Mouse (Mus musculus) heart, embryonic 13.5 days (tissue): ENCODE results near the gene Ntn5. TPM values are rescaled to one million over a fixed set of nuclear protein-coding genes. Genes with fewer than 3 reads are reported as not detected.
"Not testable (repeated sequence)": the region's sequence is repeated elsewhere in the genome, so short reads cannot be mapped to it uniquely, and the experiment has no call there.

Experiments
- ATAC-seq: fragments of 200-750 bp; cut with Nextera tagmentation; 2 replicates; pipeline ENCODE4 v1.8.0; 2017; ENCODE audit warnings: moderate TSS enrichment; ENCODE audit not compliant: insufficient number of reproducible peaks, low FRiP score, low TSS enrichment; ENCODE audit errors: extremely low read depth
- H3K27ac ChIP-seq: fragments of 300-500 bp; sonication (generic); replicated peaks from 2 replicates; pipeline ENCODE4 v1.5.1; 2015; ENCODE audit warnings: moderate library complexity, mild to moderate bottlenecking, inconsistent platforms
- H3K27me3 ChIP-seq: fragments of 300-500 bp; sonication (generic); replicated peaks from 2 replicates; pipeline ENCODE4 v1.6.1; 2015; ENCODE audit warnings: mild to moderate bottlenecking, inconsistent platforms
- H3K36me3 ChIP-seq: fragments of 300-500 bp; sonication (generic); 2 replicates; pipeline ENCODE4 v1.6.1; 2015; ENCODE audit warnings: mild to moderate bottlenecking, inconsistent platforms
- H3K4me1 ChIP-seq: fragments of 300-500 bp; sonication (generic); 2 replicates; pipeline ENCODE4 v1.6.1; 2015; ENCODE audit warnings: inconsistent platforms
- H3K4me2 ChIP-seq: fragments of 300-500 bp; sonication (generic); 2 replicates; pipeline ENCODE4 v1.6.1; 2015; ENCODE audit warnings: inconsistent platforms, mild to moderate bottlenecking, moderate library complexity
- H3K4me3 ChIP-seq: fragments of 300-500 bp; sonication (generic); 2 replicates; pipeline ENCODE4 v1.5.1; 2015; ENCODE audit warnings: moderate library complexity, mild to moderate bottlenecking, inconsistent platforms
- H3K9ac ChIP-seq: fragments of 300-500 bp; sonication (generic); 2 replicates; pipeline ENCODE4 v1.6.1; 2015; ENCODE audit warnings: inconsistent platforms, mild to moderate bottlenecking, moderate library complexity
- H3K9me3 ChIP-seq: fragments of 300-500 bp; sonication (generic); 2 replicates; pipeline ENCODE4 v1.6.1; 2016; ENCODE audit warnings: inconsistent platforms
- WGBS: fragments of 180-500 bp; shearing (Covaris S2); methylation state at CpG from one replicate; pipeline ENCODE4 v1.1.7; 2015; ENCODE audit warnings: mixed read lengths; 5-methylcytosine and 5-hydroxymethylcytosine counted together
- polyA plus RNA-seq: library from polyadenylated mRNA; unstranded; fragments of >200 nt; fragmentation: Nextera tagmentation; extraction: Ambion mirVana; gene quantifications from 2 replicates; pipeline ENCODE4 v1.2.1, GENCODE M21; 2015

The Ntn5 gene
- polyA plus RNA-seq, 1 experiment from 2014 or later, result 0.11 TPM

DNA sequence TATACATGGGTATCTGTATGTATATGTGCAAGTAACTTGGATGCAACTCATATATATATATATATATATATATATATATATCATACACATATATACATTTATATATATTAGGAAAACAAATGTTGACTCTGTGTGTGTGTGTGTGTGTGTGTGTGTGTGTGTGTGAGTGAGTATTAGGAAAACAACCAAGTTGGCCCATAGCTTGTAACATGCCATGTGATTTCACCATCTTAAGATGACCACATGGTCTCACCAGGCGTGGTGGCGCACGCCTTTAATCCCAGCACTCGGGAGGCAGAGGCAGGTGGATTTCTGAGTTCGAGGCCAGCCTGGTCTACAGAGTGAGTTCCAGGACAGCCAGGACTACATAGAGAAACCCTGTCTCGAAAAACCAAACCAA is 22.1 kb upstream of the Ntn5 start:
- not testable (repeated sequence) for H3K9ac ChIP-seq, H3K27me3 ChIP-seq, H3K9me3 ChIP-seq, H3K27ac ChIP-seq, H3K4me2 ChIP-seq, H3K4me3 ChIP-seq, ATAC-seq, H3K36me3 ChIP-seq
- H3K4me1 ChIP-seq, result peaks cover 18% of the 10 kb centered on the region
- WGBS, result 84% methylated on average over 6 of the region's 6 CpGs

DNA sequence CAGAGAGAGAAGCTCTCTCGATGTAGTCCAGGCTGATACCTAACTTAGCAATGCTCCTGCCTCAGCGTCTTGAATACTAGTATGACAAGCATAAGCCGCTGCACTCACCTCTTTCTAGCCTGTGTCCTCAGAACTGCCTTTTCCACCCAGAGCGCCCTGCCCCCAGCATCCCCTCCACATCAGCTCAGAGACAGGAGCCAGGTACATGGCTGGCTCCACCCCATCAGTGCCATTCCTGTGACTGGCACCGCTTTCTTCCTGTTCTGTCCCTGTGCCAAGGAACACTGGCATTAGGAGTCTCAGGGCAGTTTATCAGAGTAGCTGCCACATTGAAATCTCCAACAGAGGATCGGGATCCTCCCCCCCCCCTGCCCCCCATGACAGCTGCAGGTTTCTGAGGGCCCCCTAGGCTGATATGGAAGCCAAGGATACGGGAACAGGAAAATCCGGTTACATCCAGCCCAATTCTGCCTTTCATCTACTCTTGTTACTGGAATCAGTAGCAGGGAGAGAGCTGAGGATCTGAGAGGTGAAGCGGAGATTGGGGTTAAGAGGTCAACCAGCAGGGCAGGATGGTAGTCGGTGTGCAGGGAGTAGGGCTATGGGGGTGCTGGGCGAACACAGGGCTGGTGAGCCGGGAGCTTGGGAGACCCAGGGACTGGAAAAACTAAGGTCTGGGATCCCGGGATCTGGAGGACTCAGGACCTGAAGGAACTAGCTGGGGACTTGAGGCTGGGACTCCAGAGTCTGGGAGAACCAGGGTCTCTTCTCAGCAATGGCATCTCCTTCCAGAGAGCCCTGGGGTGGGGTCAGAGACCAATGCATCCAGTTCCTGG is 18.3 kb upstream of the Ntn5 start:
- WGBS, result 52% methylated on average over 13 of the region's 13 CpGs
- H3K4me1 ChIP-seq, result peaks cover 18% of the 10 kb centered on the region
- no peak for ATAC-seq
- H3K27ac ChIP-seq, result no peak overlapping the region
- H3K9ac ChIP-seq, result no peak overlapping the region
- H3K4me2 ChIP-seq, result no peak overlapping the region
- H3K27me3 ChIP-seq, result no peaks in the 10 kb centered on the region; the same call in 1 of the 2 replicates
- H3K9me3 ChIP-seq, result peaks cover 6% of the 10 kb centered on the region
- no peak overlapping the region for H3K4me3 ChIP-seq
- H3K36me3 ChIP-seq, result no peaks in the 10 kb centered on the region

DNA sequence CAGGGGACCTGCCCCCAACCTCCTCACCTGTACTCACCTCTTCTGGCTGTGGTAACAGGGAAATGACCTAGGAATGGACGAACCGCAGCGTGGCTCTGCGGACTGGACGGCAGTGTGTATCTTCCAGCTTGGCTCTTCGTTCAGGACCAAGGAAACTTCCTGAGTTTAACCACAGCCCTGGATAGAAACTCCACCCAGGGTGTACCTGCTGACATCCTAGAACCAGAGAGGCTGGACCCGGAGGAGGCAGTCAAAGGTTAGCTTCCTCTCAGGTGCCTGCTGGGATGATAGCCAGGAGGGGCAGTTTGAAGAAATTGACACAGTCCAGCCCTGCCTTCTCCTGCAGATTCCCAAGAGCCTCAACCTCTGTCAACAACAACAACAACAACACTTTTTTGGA is 17.7 kb upstream of the Ntn5 start, which contains the start of gene Fut2:
Gene Fut2, minus strand, starts transcription at position 234 of the 400 bp plus-strand sequence.
- no peak within 1 kb of the TSS for H3K4me2 ChIP-seq
- H3K4me3 ChIP-seq, result no peak within 1 kb of the TSS
- 75% methylated on average over 7 of the region's 7 CpGs for WGBS
- H3K9me3 ChIP-seq, result peaks cover 6% of the 10 kb centered on the region
- H3K9ac ChIP-seq, result no peak within 1 kb of the TSS
- H3K4me1 ChIP-seq, result peaks cover 18% of the 10 kb centered on the region
- H3K27me3 ChIP-seq, result no peaks in the 10 kb centered on the region; the same call in 1 of the 2 replicates
- H3K27ac ChIP-seq, result no peak within 1 kb of the TSS
- no peak for ATAC-seq
- H3K36me3 ChIP-seq, result no peaks in the 10 kb centered on the region

DNA sequence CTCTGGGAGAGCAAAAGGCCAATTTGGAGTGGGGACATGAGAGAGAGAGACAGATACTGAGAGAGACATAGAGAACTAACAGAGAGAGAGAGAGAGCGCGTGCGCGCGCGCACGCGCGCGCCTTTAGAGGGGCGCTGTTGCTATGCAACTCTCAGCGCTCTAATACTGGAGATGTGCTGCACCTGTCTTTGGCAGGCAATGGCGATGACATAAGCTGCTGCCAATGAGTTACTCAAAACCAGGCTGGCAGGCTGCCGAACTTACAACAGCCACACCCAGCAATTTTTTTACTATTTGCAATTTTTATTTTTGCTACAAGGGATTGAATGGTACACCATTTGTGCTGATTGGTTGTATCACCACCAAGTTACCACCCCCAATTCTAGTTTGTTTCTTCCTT is 16.1 kb upstream of the Ntn5 start:
- no peak for ATAC-seq

GRCm38 (mm10) chr7:45668921-45669320 is 14.9 kb upstream of the Ntn5 start:
- 93% methylated on average over 9 of the region's 9 CpGs for WGBS
- H3K9ac ChIP-seq, result no peak overlapping the region
- no peak overlapping the region for H3K27ac ChIP-seq
- peaks cover 18% of the 10 kb centered on the region for H3K4me1 ChIP-seq
- peaks cover 6% of the 10 kb centered on the region for H3K9me3 ChIP-seq
- no peaks in the 10 kb centered on the region for H3K36me3 ChIP-seq
- no peak overlapping the region for H3K4me2 ChIP-seq
- no peak overlapping the region for H3K4me3 ChIP-seq
- no peak for ATAC-seq
- H3K27me3 ChIP-seq, result peaks cover 9% of the 10 kb centered on the region; the same call in 1 of the 2 replicates

More for the DNA sequence above, 16.1 kb upstream of the Ntn5 start:
- no peaks in the 10 kb centered on the region for H3K36me3 ChIP-seq
- H3K9ac ChIP-seq, result no peak overlapping the region
- no peak overlapping the region for H3K4me2 ChIP-seq
- WGBS, result 57% methylated on average over 14 of the region's 14 CpGs
- peaks cover 18% of the 10 kb centered on the region for H3K4me1 ChIP-seq
- peaks cover 5% of the 10 kb centered on the region; the same call in 1 of the 2 replicates for H3K27me3 ChIP-seq
- peaks cover 6% of the 10 kb centered on the region for H3K9me3 ChIP-seq
- H3K4me3 ChIP-seq, result no peak overlapping the region
- no peak overlapping the region for H3K27ac ChIP-seq

DNA sequence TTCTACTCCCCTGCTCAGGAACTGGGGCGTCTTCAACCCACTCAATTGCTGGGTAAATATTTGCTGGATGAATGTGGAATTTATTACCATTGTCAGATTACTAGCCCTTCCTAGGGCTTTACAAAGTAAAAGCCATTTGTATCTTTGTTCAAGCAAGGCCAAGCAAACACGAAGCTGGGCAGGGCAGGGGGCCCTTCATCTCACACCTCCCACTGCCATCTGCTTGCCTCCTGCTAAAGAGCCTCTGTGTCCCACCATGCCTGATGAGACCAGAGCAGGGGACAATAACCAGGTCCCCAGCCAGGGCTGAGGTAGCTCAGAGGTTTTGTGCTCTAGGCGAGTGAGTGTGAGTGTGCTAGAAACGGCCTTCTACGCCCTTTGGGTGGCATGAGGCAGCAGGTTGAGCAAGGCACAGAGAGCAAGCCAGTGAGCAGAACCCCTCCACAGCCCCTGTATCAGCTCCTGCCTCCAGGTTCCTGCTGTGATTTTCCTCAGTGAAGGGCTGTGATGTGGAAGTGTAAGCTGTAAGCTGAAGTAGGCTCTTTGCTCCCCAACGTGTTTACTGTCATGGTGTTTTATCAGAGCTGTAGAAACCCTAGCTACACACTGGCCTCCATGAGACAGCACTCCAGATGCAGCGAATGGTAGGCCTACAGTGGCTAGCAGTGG is 6.1 kb upstream of the Ntn5 start:
- Histone ChIP-seq H3K4me3 (no peak overlapping the region), H3K4me2 (no peak overlapping the region), H3K4me1 (peaks cover 32% of the 10 kb centered on the region), H3K27me3 (0 out of 2 replicates have a peak, but pooled peaks cover 5% of the 10 kb centered on the region), H3K9me3 (no peaks in the 10 kb centered on the region), H3K36me3 (no peaks in the 10 kb centered on the region), H3K27ac (no peak overlapping the region), H3K9ac (no peak overlapping the region)
- ATAC-seq, result no peak
- WGBS, result 70% methylated on average over 7 of the region's 7 CpGs

DNA sequence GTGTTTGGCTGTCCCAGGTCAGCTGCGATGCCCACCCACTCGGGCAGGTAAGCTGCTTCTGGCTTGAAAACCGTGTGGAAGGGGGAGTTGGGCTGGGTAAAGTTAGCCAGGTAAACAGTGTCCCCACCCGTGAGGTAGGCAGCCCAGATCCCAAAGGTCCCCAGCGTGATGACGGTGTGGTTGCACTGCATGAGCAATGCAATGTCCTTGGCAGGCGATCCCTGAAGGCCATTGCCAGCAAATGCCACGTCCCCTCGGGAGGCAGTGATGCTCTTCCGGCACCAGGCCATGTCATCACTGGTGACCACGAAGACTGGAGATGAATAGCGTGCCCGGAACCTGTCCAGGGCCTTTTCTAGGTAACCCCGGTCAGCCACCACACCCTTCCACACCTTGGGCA is 5.3 kb upstream of the Ntn5 start:
- Histone ChIP-seq H3K36me3 (no peaks in the 10 kb centered on the region), H3K4me1 (peaks cover 32% of the 10 kb centered on the region), H3K4me3 (no peak overlapping the region), H3K27me3 (peaks cover 6% of the 10 kb centered on the region; the same call in 1 of the 2 replicates), H3K9ac (no peak overlapping the region), H3K9me3 (no peaks in the 10 kb centered on the region), H3K27ac (no peak overlapping the region), H3K4me2 (no peak overlapping the region)
- WGBS, result 84% methylated on average over 14 of the region's 14 CpGs
- no peak for ATAC-seq

GRCm38 (mm10) chr7:45679966-45680621 is 3.7 kb upstream of the Ntn5 start:
- 0 out of 2 replicates have a peak overlapping the region, but pooled peaks have one; percentile 20 for H3K9ac ChIP-seq
- ATAC-seq, result no peak
- WGBS, result 57% methylated on average over 14 of the region's 14 CpGs

GRCm38 (mm10) chr7:45681046-45681736 is 2.6 kb upstream of the Ntn5 start:
- H3K4me3 ChIP-seq, result no peak overlapping the region
- 60% methylated on average over 8 of the region's 8 CpGs for WGBS
- no peaks in the 10 kb centered on the region for H3K36me3 ChIP-seq
- no peaks in the 10 kb centered on the region for H3K9me3 ChIP-seq
- H3K4me2 ChIP-seq, result no peak overlapping the region
- H3K27me3 ChIP-seq, result peaks cover 17% of the 10 kb centered on the region; the same call in 1 of the 2 replicates
- H3K9ac ChIP-seq, result 0 out of 2 replicates have a peak overlapping the region, but pooled peaks have one; percentile 35
- peak overlapping the region; percentile 59 for H3K27ac ChIP-seq
- H3K4me1 ChIP-seq, result peaks cover 32% of the 10 kb centered on the region
- no peak for ATAC-seq

More at GRCm38 (mm10) chr7:45679966-45680621, 3.7 kb upstream of the Ntn5 start:
- Histone ChIP-seq H3K36me3 (no peaks in the 10 kb centered on the region), H3K4me1 (peaks cover 32% of the 10 kb centered on the region), H3K9me3 (no peaks in the 10 kb centered on the region), H3K27ac (peak overlapping the region; percentile 59), H3K4me3 (no peak overlapping the region), H3K4me2 (no peak overlapping the region), H3K27me3 (peaks cover 16% of the 10 kb centered on the region; the same call in 1 of the 2 replicates)

DNA sequence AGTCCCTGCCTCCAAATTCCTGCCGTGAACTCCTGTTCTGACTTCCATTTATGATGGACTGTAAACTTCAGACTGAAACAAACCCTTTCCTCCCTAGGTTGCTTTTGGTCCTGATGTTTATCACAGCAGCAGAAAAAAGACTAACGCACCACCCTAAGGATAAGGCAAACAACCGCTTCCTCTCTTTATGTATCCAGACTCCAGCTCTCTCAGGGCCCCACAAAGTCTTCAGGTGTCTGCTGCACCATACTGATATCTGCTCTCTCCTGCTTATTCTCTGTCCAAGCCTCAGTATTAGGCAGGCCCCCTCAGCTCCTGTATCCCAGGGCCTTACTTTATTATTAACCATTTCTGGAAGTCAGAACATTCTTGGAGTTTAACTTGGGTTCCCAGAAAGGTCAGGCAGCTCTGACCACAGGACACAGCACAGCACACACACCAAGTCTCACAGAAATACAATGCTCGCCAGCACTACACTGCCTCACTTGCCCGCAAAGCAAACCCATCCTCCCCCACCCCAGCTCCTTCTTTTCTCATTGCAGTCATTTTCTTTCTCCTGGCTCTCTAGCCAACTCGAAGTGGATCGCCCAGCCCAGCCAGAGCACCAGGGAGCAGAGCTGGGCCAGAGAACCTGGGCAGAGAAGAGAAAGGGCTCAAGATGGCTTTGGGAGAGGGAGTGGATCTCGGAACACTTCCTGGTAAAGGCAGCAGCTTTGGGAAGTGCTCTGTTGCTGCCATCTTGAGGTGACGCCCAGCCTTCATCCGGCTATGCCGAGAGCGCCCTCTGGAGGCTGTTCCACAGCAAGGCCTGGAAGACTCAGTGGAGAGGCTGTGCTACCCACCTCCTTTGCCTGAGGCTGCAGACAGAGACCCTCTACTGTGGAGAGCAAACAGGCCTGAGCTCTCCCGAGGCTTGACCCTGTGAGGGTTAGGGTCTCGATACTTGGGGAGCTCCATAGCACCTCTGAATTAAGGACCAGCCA is 1.4 kb upstream of the Ntn5 start:
- no peaks in the 10 kb centered on the region for H3K9me3 ChIP-seq
- peak overlapping the region; percentile 74 for H3K9ac ChIP-seq
- H3K4me1 ChIP-seq, result peaks cover 32% of the 10 kb centered on the region
- no peak; the same call in 1 of the 2 replicates for ATAC-seq
- WGBS, result 27% methylated on average over 14 of the region's 14 CpGs
- H3K27me3 ChIP-seq, result peaks cover 17% of the 10 kb centered on the region; the same call in 1 of the 2 replicates
- peak overlapping the region; percentile 62 for H3K4me2 ChIP-seq
- H3K27ac ChIP-seq, result peak overlapping the region; percentile 51; the same call in 1 of the 2 replicates
- H3K4me3 ChIP-seq, result 0 out of 2 replicates have a peak overlapping the region, but pooled peaks have one; percentile 22
- H3K36me3 ChIP-seq, result no peaks in the 10 kb centered on the region
